Mouse (Mus musculus): Measurements from ENCODE around the gene Fkbp6. TPM values are rescaled to one million over a fixed set of nuclear protein-coding genes. Genes with fewer than 3 reads are reported as not detected.

Fkbp6 gene
- polyA plus RNA-seq, 1 experiment from 2014 or later = not detected

DNA sequence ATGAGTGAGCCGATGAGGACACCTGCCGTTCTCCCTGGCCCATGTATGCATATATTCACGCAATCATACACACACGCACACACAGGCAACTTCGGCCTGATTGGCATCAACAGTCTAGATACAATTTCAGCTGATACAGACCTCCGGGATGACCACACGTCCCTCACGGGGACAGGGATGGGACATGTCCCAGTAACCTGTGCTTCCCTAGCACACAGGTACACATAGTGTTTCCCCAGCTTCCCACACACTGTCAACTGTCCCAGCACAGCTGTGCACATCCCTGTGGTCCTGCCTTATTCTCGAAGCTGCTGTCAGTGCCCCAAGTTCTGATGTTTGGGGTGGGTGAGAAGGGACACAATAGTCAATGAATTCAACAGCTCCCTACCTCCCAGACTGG, 102.5 kb downstream of the Fkbp6 start:
- H3K27me3 ChIP-seq = peaks cover 20% of the 10 kb centered on the region
- peak overlapping the region; percentile 94 for H3K4me2 ChIP-seq (replicated peaks)
- peaks cover 31% of the 10 kb centered on the region for H3K4me1 ChIP-seq
- H3K4me3 ChIP-seq = no peak overlapping the region
- no peaks in the 10 kb centered on the region for H3K9me3 ChIP-seq (replicated peaks)
- 0 out of 2 replicates have a peak overlapping the region, but pooled peaks have one; percentile 0 for H3K9ac ChIP-seq
- peaks cover 49% of the 10 kb centered on the region for H3K36me3 ChIP-seq
- no peak overlapping the region for H3K27ac ChIP-seq
- 74% methylated on average over 9 of the region's 9 CpGs for WGBS
- ATAC-seq (ENCODE audit: low FRiP score) = no peak

GRCm38 (mm10) chr5:135246531-135246930, 103.3 kb downstream of the Fkbp6 start:
- Histone ChIP-seq H3K9ac (no peak overlapping the region; the same call in 1 of the 2 replicates), H3K9me3 (replicated peaks) (no peaks in the 10 kb centered on the region), H3K27ac (no peak overlapping the region), H3K27me3 (peaks cover 20% of the 10 kb centered on the region), H3K4me3 (no peak overlapping the region), H3K4me2 (replicated peaks) (no peak overlapping the region; the same call in 1 of the 2 replicates), H3K36me3 (peaks cover 57% of the 10 kb centered on the region), H3K4me1 (peaks cover 31% of the 10 kb centered on the region)
- ATAC-seq (ENCODE audit: low FRiP score) = no peak
- 64% methylated on average over 4 of the region's 4 CpGs for WGBS

DNA sequence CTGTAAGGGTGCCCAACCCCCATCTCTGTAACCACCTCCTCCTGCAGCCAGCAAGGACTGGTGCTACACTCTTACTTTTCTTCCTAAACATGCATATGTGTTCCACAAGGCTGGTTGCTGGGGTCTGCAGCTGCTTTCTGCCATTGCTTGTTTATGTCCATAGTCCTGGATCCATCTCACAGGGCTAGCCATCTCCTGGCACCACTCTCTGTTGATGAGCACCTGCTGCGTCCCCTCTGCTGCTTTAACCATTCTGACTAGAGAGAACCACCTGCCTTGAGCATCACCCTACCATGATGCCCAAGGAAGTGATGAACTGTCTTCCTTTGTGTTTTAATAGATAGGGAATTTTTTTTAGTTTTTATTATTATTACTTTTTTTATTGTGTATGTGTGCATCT, 106.7 kb downstream of the Fkbp6 start:
- ATAC-seq (ENCODE audit: low FRiP score) = no peak
- no peak overlapping the region for H3K27ac ChIP-seq
- H3K9me3 ChIP-seq (replicated peaks) = no peaks in the 10 kb centered on the region
- H3K9ac ChIP-seq = no peak overlapping the region
- H3K36me3 ChIP-seq = peaks cover 91% of the 10 kb centered on the region
- H3K4me2 ChIP-seq (replicated peaks) = no peak overlapping the region
- H3K4me3 ChIP-seq = no peak overlapping the region
- 96% methylated on average over 1 of the region's 1 CpGs for WGBS
- H3K27me3 ChIP-seq = no peaks in the 10 kb centered on the region
- H3K4me1 ChIP-seq = peaks cover 4% of the 10 kb centered on the region; the same call in 1 of the 2 replicates

GRCm38 (mm10) chr5:135242608-135243007, 107.2 kb downstream of the Fkbp6 start:
- peaks cover 4% of the 10 kb centered on the region; the same call in 1 of the 2 replicates for H3K4me1 ChIP-seq
- no peaks in the 10 kb centered on the region for H3K9me3 ChIP-seq (replicated peaks)
- H3K27ac ChIP-seq = 0 out of 2 replicates have a peak overlapping the region, but pooled peaks have one; percentile 35
- H3K4me2 ChIP-seq (replicated peaks) = no peak overlapping the region
- WGBS = 90% methylated on average over 3 of the region's 3 CpGs
- no peak overlapping the region for H3K4me3 ChIP-seq
- no peaks in the 10 kb centered on the region for H3K27me3 ChIP-seq
- peaks cover 96% of the 10 kb centered on the region for H3K36me3 ChIP-seq
- H3K9ac ChIP-seq = 0 out of 2 replicates have a peak overlapping the region, but pooled peaks have one; percentile 8
- no peak for ATAC-seq (ENCODE audit: low FRiP score)

DNA sequence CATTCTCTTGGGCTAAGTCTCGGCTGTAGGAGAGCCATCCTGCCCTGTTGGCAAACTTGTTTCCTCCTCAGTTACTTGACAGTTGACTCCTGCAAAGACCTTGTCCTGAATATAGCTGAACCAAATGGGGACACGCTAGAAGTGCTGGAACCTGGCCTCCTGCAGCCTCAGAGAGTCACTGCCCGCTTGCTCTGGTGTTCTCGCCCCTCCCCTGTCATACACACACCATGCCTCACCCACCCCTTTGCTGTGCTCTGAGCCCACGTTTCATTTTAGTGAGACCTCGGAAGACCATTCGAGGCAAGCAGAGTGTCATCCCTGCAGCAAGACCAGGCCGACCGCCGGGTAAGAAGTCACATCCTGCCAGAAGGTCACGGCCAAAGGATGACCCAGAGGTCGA, 107.7 kb downstream of the Fkbp6 start:
- no peak overlapping the region for H3K27ac ChIP-seq
- no peak overlapping the region for H3K4me2 ChIP-seq (replicated peaks)
- no peaks in the 10 kb centered on the region for H3K9me3 ChIP-seq (replicated peaks)
- 81% methylated on average over 12 of the region's 12 CpGs for WGBS
- ATAC-seq (ENCODE audit: low FRiP score) = no peak
- no peaks in the 10 kb centered on the region for H3K27me3 ChIP-seq
- peaks cover 3% of the 10 kb centered on the region; the same call in 1 of the 2 replicates for H3K4me1 ChIP-seq
- peaks cover 99% of the 10 kb centered on the region for H3K36me3 ChIP-seq
- H3K9ac ChIP-seq = no peak overlapping the region
- no peak overlapping the region for H3K4me3 ChIP-seq

Small RNA genes within 50 kb of the gene (microRNA-seq; reads per million reads assigned to microRNA genes)
- gene Mir7033 = 1.4 reads per million

Other genes with a start within 250 kb of the Fkbp6 start
- 26.9 and 27.2 TPM in 2 replicates for gene Tbl2, start 200.4 kb downstream of the Fkbp6 start, polyA plus RNA-seq (2016; fragmentation: Nextera tagmentation; extraction: Ambion mirVana)
- 45.1 and 45.9 TPM in 2 replicates for gene Bcl7b, start 181.8 kb downstream of the Fkbp6 start, polyA plus RNA-seq (2016; fragmentation: Nextera tagmentation; extraction: Ambion mirVana)
- 63.6 and 63.7 TPM in 2 replicates for gene Baz1b, start 162.8 kb downstream of the Fkbp6 start, polyA plus RNA-seq (2016; fragmentation: Nextera tagmentation; extraction: Ambion mirVana)
- gene Fzd9, start 98.8 kb downstream of the Fkbp6 start, polyA plus RNA-seq (2016; fragmentation: Nextera tagmentation; extraction: Ambion mirVana) = 16.0 and 16.2 TPM in 2 replicates
- gene Trim50, start 3.3 kb upstream of the Fkbp6 start, polyA plus RNA-seq (2016; fragmentation: Nextera tagmentation; extraction: Ambion mirVana) = not detected in 2 replicates
- 28.5 and 36.1 TPM in 2 replicates for gene Nsun5, start 19.9 kb upstream of the Fkbp6 start, polyA plus RNA-seq (2016; fragmentation: Nextera tagmentation; extraction: Ambion mirVana)
- gene Pom121, start 44.5 kb upstream of the Fkbp6 start, polyA plus RNA-seq (2016; fragmentation: Nextera tagmentation; extraction: Ambion mirVana) = 20.0 and 21.7 TPM in 2 replicates
- gene Hip1, start 195.1 kb upstream of the Fkbp6 start, polyA plus RNA-seq (2016; fragmentation: Nextera tagmentation; extraction: Ambion mirVana) = 67.8 and 68.0 TPM in 2 replicates
- gene Ccl26, start 213.5 kb upstream of the Fkbp6 start, polyA plus RNA-seq (2016; fragmentation: Nextera tagmentation; extraction: Ambion mirVana) = not detected in 2 replicates
- gene Ccl24, start 223.0 kb upstream of the Fkbp6 start, polyA plus RNA-seq (2016; fragmentation: Nextera tagmentation; extraction: Ambion mirVana) = 2.0 and 3.1 TPM in 2 replicates

All from hindbrain, embryonic 12.5 days (tissue).